Mouse (Mus musculus) thymus, adult 2 months (tissue): ENCODE data around the gene Akr1c12.
"Not testable (repeated sequence)": the region's sequence is repeated elsewhere in the genome, so short reads cannot be mapped to it uniquely, and the experiment has no call there.

Experiments used
- CTCF ChIP-seq: fragments of 200-500 bp; IDR thresholded peaks from 2 replicates; pipeline ENCODE4 v1.5.1; 2012; ENCODE audit warnings: mild to moderate bottlenecking, control low read depth, low read length, moderate library complexity, borderline replicate concordance; ENCODE audit not compliant: control insufficient read depth, poor library complexity, insufficient read depth; ENCODE audit errors: extremely low read depth
- POLR2A ChIP-seq: fragments of 200-500 bp; IDR thresholded peaks from 2 replicates; pipeline ENCODE4 v1.6.1; 2012; ENCODE audit warnings: mild to moderate bottlenecking, low read length, control low read depth, moderate library complexity; ENCODE audit not compliant: control insufficient read depth, poor library complexity, insufficient read depth; ENCODE audit errors: extremely low read depth

GRCm38 (mm10) chr13:4265455-4265854, 13.8 kb downstream of the Akr1c12 start:
- not testable (repeated sequence) for TF ChIP-seq CTCF, POLR2A
